Mouse (Mus musculus) cerebellum, adult 2 months (tissue): ENCODE data around the gene Odf2l. TPM values are rescaled to one million over a fixed set of nuclear protein-coding genes. Genes with fewer than 3 reads are reported as not detected.
A peak's percentile ranks its signal among the peaks of the same experiment; 100 is the strongest.

Experiments
- DNase-seq, 2 experiments: peaks; one replicate each; pipeline ENCODE4 v3.0.0; 2021
- H3K27ac ChIP-seq: fragments of 200-500 bp; 2 replicates; pipeline ENCODE4 v1.5.1; 2012; ENCODE audit warnings: low read length, control low read depth, inconsistent platforms; ENCODE audit not compliant: insufficient read depth
- H3K27me3 ChIP-seq: fragments of 200-500 bp; 2 replicates; pipeline ENCODE4 v1.6.1; 2012; ENCODE audit warnings: inconsistent platforms, mild to moderate bottlenecking, low read length, moderate library complexity; ENCODE audit not compliant: control insufficient read depth, insufficient read depth
- H3K4me1 ChIP-seq: fragments of 200-500 bp; 2 replicates; pipeline ENCODE4 v1.6.1; 2011; ENCODE audit warnings: low read length; ENCODE audit not compliant: control insufficient read depth, insufficient read depth
- H3K4me3 ChIP-seq: fragments of 200-500 bp; replicated peaks from 2 replicates; pipeline ENCODE3; 2011; ENCODE audit warnings: mild to moderate bottlenecking, low read depth, low read length, control low read depth; ENCODE audit not compliant: insufficient read depth
- CTCF ChIP-seq: fragments of 200-500 bp; IDR thresholded peaks from 2 replicates; pipeline ENCODE4 v1.5.1; 2011; ENCODE audit warnings: low read depth, mild to moderate bottlenecking, control low read depth, low read length, moderate library complexity, borderline replicate concordance; ENCODE audit not compliant: insufficient read depth
- POLR2A ChIP-seq: fragments of 200-500 bp; IDR thresholded peaks from 2 replicates; pipeline ENCODE4 v1.6.1; 2011; ENCODE audit warnings: low read length, control low read depth, borderline replicate concordance; ENCODE audit not compliant: insufficient read depth
- WGBS: fragments of 180-500 bp; shearing (Covaris S2); methylation state at CpG from one replicate; pipeline ENCODE4 v1.1.7; 2018; 5-methylcytosine and 5-hydroxymethylcytosine counted together
- polyA plus RNA-seq: library from polyadenylated mRNA; depleted of rRNA; stranded (reverse); fragments of >200 nt; gene quantifications from 2 replicates; pipeline ENCODE4 v1.2.3, GENCODE M21; 2012

The Odf2l gene
- polyA plus RNA-seq, 1 experiment: 12.9 TPM

- DNase-seq: no peak
- TF ChIP-seq CTCF (no peak), POLR2A (no peak)
- H3K4me1 ChIP-seq: no peaks in the 10 kb centered on the region
- no peak within 1 kb of the TSS for H3K27ac ChIP-seq
- WGBS: 63% methylated on average over 6 of the region's 6 CpGs
- H3K27me3 ChIP-seq: no peaks in the 10 kb centered on the region
- H3K4me3 ChIP-seq: no peak within 1 kb of the TSS
These were observed 19.1 kb upstream of the Odf2l start, which contains the start of gene Clca2 for GRCm38 (mm10) chr3:145099291-145099690. Clca2 (minus strand) TSS chr3:145099443.

- no peak for DNase-seq
- no peaks in the 10 kb centered on the region for H3K27me3 ChIP-seq
- WGBS: 69% methylated on average over 9 of the region's 9 CpGs
- TF ChIP-seq POLR2A (no peak), CTCF (no peak)
- no peaks in the 10 kb centered on the region for H3K4me1 ChIP-seq
- no peak overlapping the region for H3K27ac ChIP-seq
- H3K4me3 ChIP-seq: no peak overlapping the region
These were observed 16.4 kb upstream of the Odf2l start for GRCm38 (mm10) chr3:145101891-145102555.

GRCm38 (mm10) chr3:145103321-145103720 lies 15.1 kb upstream of the Odf2l start:
- Histone ChIP-seq H3K4me3 (no peak overlapping the region), H3K27me3 (no peaks in the 10 kb centered on the region), H3K27ac (no peak overlapping the region), H3K4me1 (no peaks in the 10 kb centered on the region)
- DNase-seq: no peak
- TF ChIP-seq POLR2A: no peak
- TF ChIP-seq CTCF: no peak
- 29% methylated on average over 2 of the region's 2 CpGs for WGBS

- TF ChIP-seq POLR2A: no peak
- no peak for TF ChIP-seq CTCF
- no peak overlapping the region for H3K27ac ChIP-seq
- no peak overlapping the region for H3K4me3 ChIP-seq
- no peak for DNase-seq
- H3K27me3 ChIP-seq: no peaks in the 10 kb centered on the region
- WGBS: 57% methylated on average over 5 of the region's 5 CpGs
- H3K4me1 ChIP-seq: no peaks in the 10 kb centered on the region
These were observed 14.6 kb upstream of the Odf2l start for GRCm38 (mm10) chr3:145103770-145104169.

GRCm38 (mm10) chr3:145105076-145105772 lies 13.2 kb upstream of the Odf2l start:
- TF ChIP-seq CTCF (no peak), POLR2A (no peak)
- H3K4me3 ChIP-seq: no peak overlapping the region
- DNase-seq: no peak
- 46% methylated on average over 5 of the region's 5 CpGs for WGBS
- H3K4me1 ChIP-seq: no peaks in the 10 kb centered on the region
- no peak overlapping the region for H3K27ac ChIP-seq
- H3K27me3 ChIP-seq: no peaks in the 10 kb centered on the region

GRCm38 (mm10) chr3:145105773-145106504 lies 12.4 kb upstream of the Odf2l start:
- H3K4me1 ChIP-seq: no peaks in the 10 kb centered on the region
- TF ChIP-seq CTCF (no peak), POLR2A (no peak)
- H3K27ac ChIP-seq: no peak overlapping the region
- no peak for DNase-seq
- H3K27me3 ChIP-seq: no peaks in the 10 kb centered on the region
- 76% methylated on average over 5 of the region's 5 CpGs for WGBS
- H3K4me3 ChIP-seq: no peak overlapping the region

GRCm38 (mm10) chr3:145115169-145115568 lies 3.2 kb upstream of the Odf2l start:
- H3K27me3 ChIP-seq: no peaks in the 10 kb centered on the region
- WGBS: 97% methylated on average over 2 of the region's 2 CpGs
- no peak for TF ChIP-seq CTCF
- TF ChIP-seq POLR2A: no peak
- DNase-seq: no peak
- no peaks in the 10 kb centered on the region for H3K4me1 ChIP-seq
- no peak overlapping the region for H3K27ac ChIP-seq
- H3K4me3 ChIP-seq: no peak overlapping the region

GRCm38 (mm10) chr3:145117637-145118036 lies 751 bp upstream of the Odf2l start:
- Histone ChIP-seq H3K27me3 (no peaks in the 10 kb centered on the region), H3K4me1 (no peaks in the 10 kb centered on the region), H3K27ac (no peak overlapping the region), H3K4me3 (no peak overlapping the region)
- no peak for TF ChIP-seq CTCF
- TF ChIP-seq POLR2A: no peak
- peak in 1 of 2 experiments; percentile 14 for DNase-seq
- WGBS: 82% methylated on average over 10 of the region's 10 CpGs
